Mouse (Mus musculus) midbrain, embryonic 12.5 days (tissue): Measurements from ENCODE around the gene Syne3. TPM values are rescaled to one million over a fixed set of nuclear protein-coding genes. Genes with fewer than 3 reads are reported as not detected.

Experiments
- ATAC-seq: fragments of 200-750 bp; cut with Nextera tagmentation; 2 replicates; pipeline ENCODE4 v1.8.0; 2017; ENCODE audit warnings: low read depth, moderate TSS enrichment, moderate library complexity; ENCODE audit not compliant: low FRiP score
- H3K27ac ChIP-seq: fragments of 300-500 bp; sonication (generic); replicated peaks from 2 replicates; pipeline ENCODE4 v1.5.1; 2016; ENCODE audit warnings: mild to moderate bottlenecking
- H3K27me3 ChIP-seq: fragments of 300-500 bp; sonication (generic); 2 replicates; pipeline ENCODE4 v1.6.1; 2016; ENCODE audit warnings: mild to moderate bottlenecking
- H3K36me3 ChIP-seq: fragments of 300-500 bp; sonication (generic); 2 replicates; pipeline ENCODE4 v1.6.1; 2016
- H3K4me1 ChIP-seq: fragments of 300-500 bp; sonication (generic); 2 replicates; pipeline ENCODE4 v1.6.1; 2016
- H3K4me2 ChIP-seq: fragments of 300-500 bp; sonication (generic); replicated peaks from 2 replicates; pipeline ENCODE4 v1.6.1; 2016; ENCODE audit warnings: mild to moderate bottlenecking, moderate library complexity
- H3K4me3 ChIP-seq: fragments of 300-500 bp; sonication (generic); 2 replicates; pipeline ENCODE4 v1.5.1; 2016; ENCODE audit warnings: mild to moderate bottlenecking
- H3K9ac ChIP-seq: fragments of 300-500 bp; sonication (generic); replicated peaks from 2 replicates; pipeline ENCODE4 v1.6.1; 2016; ENCODE audit warnings: mild to moderate bottlenecking, moderate library complexity
- H3K9me3 ChIP-seq: fragments of 300-500 bp; sonication (generic); 2 replicates; pipeline ENCODE4 v1.6.1; 2016; ENCODE audit warnings: mild to moderate bottlenecking
- WGBS: fragments of 180-500 bp; shearing (Covaris S2); methylation state at CpG from one replicate; pipeline ENCODE4 v1.1.7; 2016; 5-methylcytosine and 5-hydroxymethylcytosine counted together
- polyA plus RNA-seq: library from polyadenylated mRNA; unstranded; fragments of >200 nt; fragmentation: Nextera tagmentation; extraction: Ambion mirVana; gene quantifications from 2 replicates; pipeline ENCODE4 v1.2.1, GENCODE M21; 2016

The Syne3 gene
- polyA plus RNA-seq, 1 experiment from 2014 or later, result 0.18 TPM

DNA sequence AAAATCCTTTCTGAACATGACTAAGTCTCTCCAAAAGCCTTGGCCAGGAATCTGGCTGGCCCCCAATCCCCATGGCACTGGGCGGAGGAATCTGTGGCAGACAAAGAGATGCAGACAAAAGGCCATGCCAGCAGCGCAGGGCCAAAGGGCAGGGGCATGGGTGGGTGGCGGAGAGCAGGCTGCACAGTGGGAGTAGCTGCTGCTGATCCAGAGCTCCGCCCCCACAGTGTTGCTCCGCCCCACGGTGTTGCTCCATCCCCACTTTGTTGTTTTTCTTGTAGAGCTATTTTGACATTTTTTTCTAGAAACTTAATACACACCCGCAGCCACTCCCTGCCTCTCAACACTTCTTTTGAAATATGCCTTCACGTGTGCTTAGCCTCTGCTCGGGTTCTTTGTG lies 31.2 kb downstream of the Syne3 start:
- H3K4me2 ChIP-seq, result 0 out of 2 replicates have a peak overlapping the region, but pooled peaks have one; percentile 10
- H3K27ac ChIP-seq, result peak overlapping the region; percentile 30; the same call in 1 of the 2 replicates
- WGBS, result 5% methylated on average over 9 of the region's 9 CpGs
- H3K9me3 ChIP-seq, result peaks cover 3% of the 10 kb centered on the region; the same call in 1 of the 2 replicates
- peaks cover 19% of the 10 kb centered on the region for H3K4me1 ChIP-seq
- H3K36me3 ChIP-seq, result no peaks in the 10 kb centered on the region
- no peaks in the 10 kb centered on the region for H3K27me3 ChIP-seq
- no peak overlapping the region for H3K4me3 ChIP-seq
- ATAC-seq, result peak; percentile 86
- H3K9ac ChIP-seq, result no peak overlapping the region

DNA sequence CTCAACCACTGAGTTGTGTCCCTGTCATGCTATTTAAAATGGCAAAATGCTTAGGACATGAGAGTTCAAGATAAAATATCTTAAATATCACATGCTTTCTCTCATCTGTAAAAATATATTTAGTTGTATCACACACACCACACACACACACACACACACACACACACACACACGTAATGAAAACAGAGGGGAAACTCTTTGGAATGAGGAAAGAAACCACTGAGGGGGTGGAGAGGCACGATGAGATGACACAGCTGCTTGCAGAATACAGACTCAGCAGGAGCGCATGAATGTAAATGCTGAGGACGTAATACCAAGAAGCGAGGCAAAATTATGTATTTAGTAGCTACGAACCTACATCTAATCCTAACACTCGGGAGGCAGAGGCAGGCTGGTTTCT lies 32.7 kb downstream of the Syne3 start:
- WGBS, result 85% methylated on average over 7 of the region's 7 CpGs
- Histone ChIP-seq H3K4me2 (no peak overlapping the region), H3K4me3 (no peak overlapping the region), H3K4me1 (peaks cover 17% of the 10 kb centered on the region), H3K27ac (no peak overlapping the region), H3K9ac (no peak overlapping the region), H3K27me3 (no peaks in the 10 kb centered on the region), H3K9me3 (peaks cover 3% of the 10 kb centered on the region; the same call in 1 of the 2 replicates), H3K36me3 (no peaks in the 10 kb centered on the region)
- ATAC-seq, result no peak

DNA sequence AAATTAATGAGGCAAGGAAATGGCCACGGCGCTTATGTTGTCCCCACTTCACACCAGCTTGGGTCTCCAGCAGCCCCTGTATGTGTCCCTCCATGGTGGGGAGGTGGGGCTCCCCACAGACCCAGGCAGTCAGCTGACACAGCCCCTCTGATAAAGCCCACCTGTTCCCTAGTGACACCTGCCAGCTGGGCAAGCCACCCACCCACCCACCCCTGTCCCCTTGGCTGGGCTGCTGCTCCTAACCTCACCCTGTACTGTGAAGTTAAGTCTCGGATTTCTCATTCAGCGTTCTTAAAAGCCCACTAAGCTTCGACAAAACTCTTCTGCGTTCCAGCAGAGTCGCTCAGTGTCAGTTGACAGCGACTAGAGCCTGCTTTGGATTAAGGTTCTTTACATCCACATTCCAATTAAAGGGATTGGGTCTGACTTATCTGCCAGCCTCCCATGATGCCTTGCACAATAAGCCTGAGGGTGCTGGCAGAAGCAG lies 33.2 kb downstream of the Syne3 start:
- Histone ChIP-seq H3K27ac (0 out of 2 replicates have a peak overlapping the region, but pooled peaks have one; percentile 10), H3K9ac (no peak overlapping the region), H3K36me3 (no peaks in the 10 kb centered on the region), H3K4me1 (peaks cover 17% of the 10 kb centered on the region), H3K27me3 (no peaks in the 10 kb centered on the region), H3K9me3 (peaks cover 3% of the 10 kb centered on the region; the same call in 1 of the 2 replicates), H3K4me3 (no peak overlapping the region), H3K4me2 (no peak overlapping the region)
- no peak for ATAC-seq
- 35% methylated on average over 8 of the region's 8 CpGs for WGBS

DNA sequence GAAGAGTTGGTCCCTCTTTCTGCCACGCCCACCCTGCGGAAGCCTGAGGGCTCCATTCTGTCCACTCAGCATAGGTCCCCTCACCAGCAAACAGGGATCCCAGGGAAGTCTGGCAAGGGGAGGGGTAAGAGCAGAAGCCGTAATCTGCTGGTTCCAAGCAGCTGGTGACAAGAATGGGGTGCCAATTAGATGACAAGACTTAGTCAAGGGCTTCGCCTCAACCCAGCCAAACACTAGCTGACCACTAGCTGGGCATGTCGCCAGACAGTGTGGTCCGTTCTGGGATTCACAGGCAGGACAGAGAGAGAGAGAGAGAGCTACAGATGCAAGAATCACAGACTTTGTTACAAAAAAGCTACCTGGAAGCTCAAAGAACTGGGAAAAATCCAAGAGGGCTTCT lies 36.7 kb downstream of the Syne3 start:
- peaks cover 3% of the 10 kb centered on the region; the same call in 1 of the 2 replicates for H3K9me3 ChIP-seq
- no peak for ATAC-seq
- H3K36me3 ChIP-seq, result no peaks in the 10 kb centered on the region
- no peak overlapping the region for H3K9ac ChIP-seq
- H3K4me1 ChIP-seq, result peaks cover 5% of the 10 kb centered on the region; the same call in 1 of the 2 replicates
- WGBS, result 78% methylated on average over 6 of the region's 6 CpGs
- no peak overlapping the region for H3K4me3 ChIP-seq
- H3K4me2 ChIP-seq, result no peak overlapping the region
- H3K27ac ChIP-seq, result no peak overlapping the region
- no peaks in the 10 kb centered on the region for H3K27me3 ChIP-seq

DNA sequence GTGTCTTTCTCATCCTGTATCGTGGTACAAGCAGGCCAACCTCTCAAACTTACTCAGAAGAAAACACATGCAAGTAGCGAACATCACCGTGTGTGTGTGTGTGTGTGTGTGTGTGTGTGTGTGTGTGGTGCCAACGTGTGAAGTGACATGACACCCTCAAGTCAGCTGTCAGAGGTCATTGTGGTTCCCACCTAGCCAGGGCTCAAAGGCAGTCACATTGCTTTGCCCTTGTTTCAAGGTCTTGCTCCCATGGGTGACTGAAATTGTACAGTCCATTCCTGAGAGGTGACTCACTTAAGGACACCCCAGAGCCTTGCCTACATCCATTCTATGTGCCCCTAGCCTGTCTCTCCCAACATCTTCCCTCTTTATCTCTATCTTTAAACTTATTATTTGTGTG lies 40.0 kb downstream of the Syne3 start:
- Histone ChIP-seq H3K9me3 (no peaks in the 10 kb centered on the region), H3K36me3 (no peaks in the 10 kb centered on the region), H3K4me3 (no peak overlapping the region), H3K27me3 (no peaks in the 10 kb centered on the region), H3K4me1 (peaks cover 7% of the 10 kb centered on the region; the same call in 1 of the 2 replicates), H3K4me2 (no peak overlapping the region), H3K27ac (no peak overlapping the region), H3K9ac (no peak overlapping the region)
- no peak for ATAC-seq
- WGBS, result 85% methylated on average over 4 of the region's 4 CpGs

DNA sequence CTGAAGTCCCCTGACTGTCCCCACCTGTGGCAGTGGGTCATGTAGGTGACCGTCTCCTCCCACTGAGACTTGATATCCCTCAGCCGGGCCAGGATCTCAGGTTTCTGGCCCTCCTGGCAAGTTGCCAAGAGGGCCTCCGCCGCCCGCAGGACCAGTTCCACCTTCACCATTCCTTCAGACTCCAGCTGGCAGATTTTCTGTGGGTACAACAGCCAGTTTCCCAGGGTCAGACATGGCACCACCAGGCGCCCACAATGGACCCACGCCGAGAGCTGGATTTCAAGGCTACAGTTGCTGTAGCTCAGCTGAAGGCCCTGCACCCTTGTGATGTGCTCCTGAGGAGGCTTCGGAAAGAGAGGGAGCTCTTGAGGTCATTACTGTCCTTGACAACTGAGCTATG lies 40.4 kb downstream of the Syne3 start:
- Histone ChIP-seq H3K4me2 (no peak overlapping the region), H3K9ac (no peak overlapping the region), H3K27me3 (no peaks in the 10 kb centered on the region), H3K4me3 (no peak overlapping the region), H3K9me3 (no peaks in the 10 kb centered on the region), H3K36me3 (no peaks in the 10 kb centered on the region), H3K27ac (no peak overlapping the region), H3K4me1 (peaks cover 11% of the 10 kb centered on the region; the same call in 1 of the 2 replicates)
- no peak for ATAC-seq
- 88% methylated on average over 9 of the region's 9 CpGs for WGBS

DNA sequence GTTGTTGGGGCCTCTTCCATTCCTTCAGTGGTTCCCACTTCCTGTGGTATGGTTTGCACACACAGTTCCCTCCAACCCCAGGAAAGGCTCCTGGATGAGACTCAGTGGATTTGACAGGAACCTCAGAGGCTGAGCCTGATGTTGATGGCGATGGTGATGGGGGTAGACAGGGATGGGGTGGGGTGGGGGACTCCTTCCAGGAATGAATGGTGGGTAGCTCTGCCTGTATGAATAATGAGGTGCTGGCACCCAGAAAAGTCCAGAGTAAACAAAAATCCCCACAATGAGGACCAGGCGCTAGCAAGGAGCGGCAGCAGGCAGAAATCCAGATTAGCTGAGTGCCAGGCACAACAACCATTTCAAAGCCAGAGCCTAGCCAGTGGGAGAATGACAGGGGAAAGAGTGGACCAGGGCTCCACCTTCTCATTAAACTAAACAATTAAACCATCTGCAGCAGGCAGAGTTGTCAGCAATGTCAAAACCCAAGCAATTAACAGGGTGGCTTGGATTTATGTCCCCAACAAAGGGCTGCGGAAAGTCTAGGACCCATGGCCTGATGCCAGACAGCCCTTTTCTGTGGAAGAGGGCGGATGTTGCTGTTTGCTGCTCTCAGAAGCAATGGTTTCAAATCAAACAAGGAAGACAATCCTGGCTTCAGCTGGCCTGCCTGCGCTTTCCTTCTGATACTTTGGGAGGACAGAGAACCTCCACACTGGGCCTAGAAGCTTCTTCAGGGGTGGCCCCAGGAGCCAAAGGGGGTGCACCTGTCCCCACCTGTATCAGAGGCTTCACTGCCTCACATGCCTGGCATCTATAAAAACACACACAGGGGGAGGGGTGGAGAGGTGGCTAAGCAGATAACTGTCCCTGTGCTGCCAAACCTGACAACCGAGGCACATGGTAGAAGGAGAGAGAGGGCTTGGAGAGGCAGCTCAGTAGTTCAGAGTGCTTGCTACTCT lies 44.4 kb downstream of the Syne3 start:
- Histone ChIP-seq H3K4me2 (no peak overlapping the region), H3K4me3 (no peak overlapping the region), H3K27me3 (no peaks in the 10 kb centered on the region), H3K36me3 (no peaks in the 10 kb centered on the region), H3K9ac (no peak overlapping the region), H3K9me3 (no peaks in the 10 kb centered on the region), H3K27ac (peak overlapping the region; percentile 49; the same call in 1 of the 2 replicates), H3K4me1 (peaks cover 11% of the 10 kb centered on the region; the same call in 1 of the 2 replicates)
- ATAC-seq, result peak; percentile 63; the same call in 1 of the 2 replicates
- WGBS, result 63% methylated on average over 7 of the region's 7 CpGs

DNA sequence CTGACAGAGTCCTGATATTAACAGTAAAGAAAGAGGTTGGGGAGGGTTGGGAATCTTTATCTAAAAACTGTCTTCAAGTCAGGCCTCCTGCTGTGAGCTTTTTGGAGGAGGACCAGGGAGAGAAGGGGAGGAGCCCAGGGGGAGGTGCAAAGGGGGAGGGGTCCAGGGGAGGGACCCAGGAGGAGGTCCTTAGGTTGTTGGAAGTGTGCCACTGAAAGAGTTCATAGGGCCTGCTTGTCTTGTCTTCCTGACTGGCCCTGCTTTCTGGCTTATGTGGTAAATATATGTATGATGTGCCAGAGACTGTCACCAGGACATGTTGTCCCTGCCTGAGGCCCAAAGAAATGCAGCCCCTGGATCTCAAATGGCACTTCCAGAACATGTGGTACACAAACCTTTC lies 49.2 kb downstream of the Syne3 start:
- H3K27me3 ChIP-seq, result 0 out of 2 replicates have a peak, but pooled peaks cover 2% of the 10 kb centered on the region
- no peak for ATAC-seq
- no peak overlapping the region for H3K27ac ChIP-seq
- no peaks in the 10 kb centered on the region for H3K36me3 ChIP-seq
- H3K9me3 ChIP-seq, result no peaks in the 10 kb centered on the region
- H3K9ac ChIP-seq, result no peak overlapping the region
- H3K4me1 ChIP-seq, result peaks cover 9% of the 10 kb centered on the region; the same call in 1 of the 2 replicates
- H3K4me2 ChIP-seq, result no peak overlapping the region
- H3K4me3 ChIP-seq, result no peak overlapping the region

DNA sequence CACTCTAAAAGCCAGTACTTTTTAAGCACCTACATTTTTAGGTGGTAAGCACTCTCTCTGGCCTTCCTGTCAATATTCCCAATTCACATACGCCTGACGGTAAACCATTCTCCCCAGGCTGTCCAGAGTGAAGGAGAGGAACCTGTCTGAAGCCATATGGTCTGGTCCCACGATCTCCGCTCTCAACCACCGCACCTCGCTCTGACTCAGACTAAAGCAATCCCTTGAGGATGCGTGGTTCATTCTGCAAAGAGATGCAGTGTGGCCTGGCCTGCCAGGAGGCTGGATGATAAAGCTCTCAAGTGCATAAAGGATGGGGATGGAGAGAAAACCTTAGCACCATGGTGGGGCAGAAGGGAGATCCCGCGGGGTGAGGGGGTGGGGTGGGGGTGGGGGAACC lies 49.6 kb downstream of the Syne3 start:
- Histone ChIP-seq H3K36me3 (no peaks in the 10 kb centered on the region), H3K27ac (no peak overlapping the region), H3K9ac (no peak overlapping the region), H3K27me3 (0 out of 2 replicates have a peak, but pooled peaks cover 6% of the 10 kb centered on the region), H3K4me1 (peaks cover 9% of the 10 kb centered on the region; the same call in 1 of the 2 replicates), H3K4me2 (no peak overlapping the region), H3K4me3 (no peak overlapping the region), H3K9me3 (no peaks in the 10 kb centered on the region)
- WGBS, result 73% methylated on average over 9 of the region's 9 CpGs
- ATAC-seq, result no peak

DNA sequence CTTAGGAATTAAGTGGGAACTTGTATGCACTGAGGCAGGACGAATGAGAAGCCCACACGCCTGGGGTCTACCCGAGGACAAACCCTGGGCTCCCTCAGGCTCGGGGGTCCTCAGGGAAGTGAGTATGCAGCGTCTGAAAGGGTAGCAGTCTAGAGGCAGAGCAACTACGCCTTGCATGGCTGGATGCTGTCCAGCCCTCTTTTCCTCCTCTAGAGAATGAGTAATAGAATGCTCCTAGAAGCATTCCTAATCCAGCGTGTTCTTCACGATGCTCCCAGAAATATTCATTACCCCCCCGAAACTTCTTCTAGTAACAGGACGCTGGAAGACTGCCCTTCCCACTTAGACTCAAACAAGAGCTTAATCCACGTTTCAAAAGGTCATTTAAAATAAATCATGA lies 51.3 kb downstream of the Syne3 start:
- ATAC-seq, result no peak
- H3K4me1 ChIP-seq, result 0 out of 2 replicates have a peak, but pooled peaks cover 4% of the 10 kb centered on the region
- no peak overlapping the region for H3K27ac ChIP-seq
- 81% methylated on average over 11 of the region's 11 CpGs for WGBS
- no peak overlapping the region for H3K4me3 ChIP-seq
- 0 out of 2 replicates have a peak, but pooled peaks cover 6% of the 10 kb centered on the region for H3K27me3 ChIP-seq
- no peak overlapping the region for H3K4me2 ChIP-seq
- H3K9ac ChIP-seq, result no peak overlapping the region
- H3K36me3 ChIP-seq, result no peaks in the 10 kb centered on the region
- H3K9me3 ChIP-seq, result no peaks in the 10 kb centered on the region

DNA sequence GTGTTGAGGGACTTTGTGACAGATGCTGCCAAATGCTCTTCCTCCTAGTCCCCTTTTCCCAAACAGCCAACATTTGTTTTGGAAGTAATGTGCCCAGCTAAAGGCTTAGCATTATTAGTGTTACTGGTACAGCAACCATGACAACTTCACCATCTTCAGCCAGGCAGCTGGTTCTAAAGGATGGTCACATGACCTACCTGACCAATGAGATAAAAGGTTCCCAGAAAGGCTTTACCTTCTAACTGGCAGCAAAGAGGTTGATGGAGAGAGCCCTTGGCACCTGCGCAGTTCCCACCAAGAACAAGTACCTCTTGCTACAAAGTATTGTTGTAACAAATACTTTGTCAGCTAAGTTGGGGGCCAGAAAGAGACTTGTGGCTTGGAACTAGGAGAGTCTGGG lies 52.4 kb downstream of the Syne3 start:
- 97% methylated on average over 1 of the region's 1 CpGs for WGBS
- Histone ChIP-seq H3K27me3 (0 out of 2 replicates have a peak, but pooled peaks cover 6% of the 10 kb centered on the region), H3K9ac (no peak overlapping the region), H3K4me2 (no peak overlapping the region), H3K27ac (no peak overlapping the region), H3K9me3 (no peaks in the 10 kb centered on the region), H3K4me3 (no peak overlapping the region), H3K4me1 (0 out of 2 replicates have a peak, but pooled peaks cover 4% of the 10 kb centered on the region), H3K36me3 (no peaks in the 10 kb centered on the region)
- no peak for ATAC-seq

DNA sequence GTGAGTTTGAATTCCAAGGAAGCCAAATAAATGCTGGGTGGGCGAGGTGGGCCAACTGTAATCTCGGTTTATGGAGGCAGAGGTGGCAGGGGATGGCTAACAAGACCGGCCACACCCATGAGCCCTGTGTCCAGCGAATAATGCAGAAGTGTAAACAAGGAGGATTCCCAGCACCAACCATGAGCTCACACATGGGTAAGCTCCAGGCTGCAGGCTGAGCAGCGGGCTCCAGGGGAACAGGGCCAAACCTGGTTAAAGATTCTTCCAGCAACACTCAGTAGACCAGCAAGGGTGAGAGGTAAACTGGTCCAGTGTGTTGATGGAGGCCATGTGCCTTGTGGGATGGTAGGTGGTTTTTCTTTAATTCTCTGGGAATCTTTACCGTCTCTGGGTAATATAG lies 53.2 kb downstream of the Syne3 start:
- no peaks in the 10 kb centered on the region for H3K9me3 ChIP-seq

More for the DNA sequence above, 53.2 kb downstream of the Syne3 start:
- Histone ChIP-seq H3K27ac (no peak overlapping the region), H3K4me1 (0 out of 2 replicates have a peak, but pooled peaks cover 4% of the 10 kb centered on the region), H3K36me3 (no peaks in the 10 kb centered on the region), H3K9ac (no peak overlapping the region), H3K4me3 (no peak overlapping the region), H3K4me2 (no peak overlapping the region), H3K27me3 (0 out of 2 replicates have a peak, but pooled peaks cover 6% of the 10 kb centered on the region)
- no peak for ATAC-seq
- WGBS, result 84% methylated on average over 6 of the region's 6 CpGs
